Comparison of ENCODE assay signal across 7 mouse cellular contexts in genomic region chr1:55027966-55028365, GRCm38 (mm10). TPM values are rescaled to one million over a fixed set of nuclear protein-coding genes. Genes with fewer than 3 reads are reported as not detected.
A peak's percentile ranks its signal among the peaks of the same experiment; 100 is the strongest.
DNase-seq lines count a peak whose midpoint lies in the region; ATAC-seq and TF ChIP-seq lines count a peak whose summit lies in the region.

No protein-coding gene starts in this region.

- TF ChIP-seq POLR2A in limb, embryonic 14.5 days (IDR thresholded peaks at IDR 0.05; ENCODE audit: borderline replicate concordance, extremely low read depth, insufficient read depth, insufficient read length): no peak

- no peaks in the 10 kb centered on the region for H3K36me3 ChIP-seq in lung, postnatal 0 days (ENCODE audit: insufficient read depth, low read length)
- H3K36me3 ChIP-seq in forebrain, embryonic 14.5 days (ENCODE audit: control insufficient read depth, insufficient read depth, low read length): no peaks in the 10 kb centered on the region
- no peaks in the 10 kb centered on the region for H3K36me3 ChIP-seq in limb, embryonic 14.5 days (ENCODE audit: control insufficient read depth, insufficient read depth, low read length)
- H3K36me3 ChIP-seq in stomach, embryonic 14.5 days (ENCODE audit: control insufficient read depth, insufficient read depth, low read length): no peaks in the 10 kb centered on the region

- no peak for TF ChIP-seq EP300 in lung, postnatal 0 days (IDR thresholded peaks at IDR 0.05)

- H3K4me3 ChIP-seq in lung, postnatal 0 days (ENCODE audit: low read depth, low read length): peak overlapping the region; percentile 94
- H3K4me3 ChIP-seq in forebrain, embryonic 14.5 days (ENCODE audit: low read depth, low read length): peak overlapping the region; percentile 98; the same call in 1 of the 2 replicates
- H3K4me3 ChIP-seq in limb, embryonic 14.5 days (replicated peaks; ENCODE audit: low read length): peak overlapping the region; percentile 98
- peak overlapping the region; percentile 98; the same call in 1 of the 2 replicates for H3K4me3 ChIP-seq in stomach, embryonic 14.5 days (ENCODE audit: low read depth, low read length)

- 96% methylated on average over 1 of the region's 1 CpGs for WGBS in lung, postnatal 0 days
- WGBS in forebrain, embryonic 14.5 days: 93% methylated on average over 1 of the region's 1 CpGs
- WGBS in limb, embryonic 14.5 days: 97% methylated on average over 1 of the region's 1 CpGs
- WGBS in stomach, embryonic 14.5 days: 93% methylated on average over 1 of the region's 1 CpGs

- peaks cover 9% of the 10 kb centered on the region; the same call in 1 of the 2 replicates for H3K4me1 ChIP-seq in lung, postnatal 0 days (ENCODE audit: insufficient read depth, low read depth, low read length)
- peaks cover 8% of the 10 kb centered on the region for H3K4me1 ChIP-seq in forebrain, embryonic 14.5 days (ENCODE audit: control insufficient read depth, insufficient read depth, low read length)
- peaks cover 5% of the 10 kb centered on the region; the same call in 1 of the 2 replicates for H3K4me1 ChIP-seq in limb, embryonic 14.5 days (ENCODE audit: control insufficient read depth, insufficient read depth, low read length)
- no peaks in the 10 kb centered on the region for H3K4me1 ChIP-seq in stomach, embryonic 14.5 days (ENCODE audit: control insufficient read depth, insufficient read depth, low read length)

- peak overlapping the region; percentile 96 for H3K27ac ChIP-seq in lung, postnatal 0 days (ENCODE audit: low read length)
- no peak overlapping the region for H3K27ac ChIP-seq in forebrain, embryonic 14.5 days (ENCODE audit: low read depth, low read length)
- no peak overlapping the region for H3K27ac ChIP-seq in limb, embryonic 14.5 days (replicated peaks; ENCODE audit: low read depth, low read length)
- H3K27ac ChIP-seq in stomach, embryonic 14.5 days (ENCODE audit: low read length): no peak overlapping the region

- H3K9ac ChIP-seq in lung, postnatal 0 days (replicated peaks; ENCODE audit: low read depth): no peak overlapping the region
- no peak overlapping the region for H3K9ac ChIP-seq in forebrain, embryonic 14.5 days (ENCODE audit: low read length)
- no peak overlapping the region for H3K9ac ChIP-seq in limb, embryonic 14.5 days (ENCODE audit: low read depth, low read length, severe bottlenecking)
- no peak overlapping the region for H3K9ac ChIP-seq in stomach, embryonic 14.5 days (replicated peaks; ENCODE audit: low read depth, low read length)

- H3K4me2 ChIP-seq in lung, postnatal 0 days (replicated peaks; ENCODE audit: low read depth, low read length): peak overlapping the region; percentile 56
- H3K4me2 ChIP-seq in forebrain, embryonic 14.5 days (ENCODE audit: low read length): peak overlapping the region; percentile 49
- peak overlapping the region; percentile 47 for H3K4me2 ChIP-seq in limb, embryonic 14.5 days (replicated peaks; ENCODE audit: low read depth, low read length, severe bottlenecking)
- peak overlapping the region; percentile 44 for H3K4me2 ChIP-seq in stomach, embryonic 14.5 days (replicated peaks; ENCODE audit: low read depth, low read length)

- H3K9me3 ChIP-seq in lung, postnatal 0 days (ENCODE audit: low read length): no peaks in the 10 kb centered on the region
- H3K9me3 ChIP-seq in forebrain, embryonic 14.5 days (replicated peaks; ENCODE audit: control insufficient read depth, low read length): no peaks in the 10 kb centered on the region
- no peaks in the 10 kb centered on the region for H3K9me3 ChIP-seq in limb, embryonic 14.5 days (ENCODE audit: control insufficient read depth, low read length)
- no peaks in the 10 kb centered on the region for H3K9me3 ChIP-seq in stomach, embryonic 14.5 days (ENCODE audit: control insufficient read depth, low read depth, low read length)

- no peak for DNase-seq in lung, postnatal 0 days (ENCODE audit: low spot score)
- no peak for DNase-seq in lung, postnatal 36 days
- no peak for DNase-seq in forebrain, embryonic 14.5 days (ENCODE audit: low spot score)
- DNase-seq in limb, embryonic 14.5 days (ENCODE audit: low spot score): no peak
- DNase-seq in layer of hippocampus, adult 8-10 months (ENCODE audit: low spot score in 2 of 2): no peak

- H3K27me3 ChIP-seq in lung, postnatal 0 days (replicated peaks; ENCODE audit: insufficient read depth, low read length): no peaks in the 10 kb centered on the region
- H3K27me3 ChIP-seq in forebrain, embryonic 14.5 days (replicated peaks; ENCODE audit: control insufficient read depth, insufficient read depth, low read length): no peaks in the 10 kb centered on the region
- no peaks in the 10 kb centered on the region for H3K27me3 ChIP-seq in limb, embryonic 14.5 days (ENCODE audit: control insufficient read depth, insufficient read depth, low read length)
- H3K27me3 ChIP-seq in stomach, embryonic 14.5 days (ENCODE audit: control insufficient read depth, insufficient read depth, low read length): no peaks in the 10 kb centered on the region

- no peak for ATAC-seq in lung, postnatal 0 days
- ATAC-seq in forebrain, embryonic 14.5 days: no peak
- no peak for ATAC-seq in limb, embryonic 14.5 days (ENCODE audit: low FRiP score, low read depth)
- ATAC-seq in stomach, embryonic 14.5 days (ENCODE audit: insufficient number of reproducible peaks, insufficient read depth, low FRiP score, low read depth): no peak
- ATAC-seq in megakaryocyte-erythroid progenitor cell, adult 5-6 weeks (replicated peaks; ENCODE audit: low FRiP score, low TSS enrichment, poor library complexity, severe bottlenecking): no peak

- no peak for TF ChIP-seq CTCF in lung, postnatal 0 days (IDR thresholded peaks at IDR 0.05)

RNA-seq across cellular contexts. Expression of gene Sf3b1, which starts 0.7 kb away (rescaled TPM):
- 212 and 219 TPM in 2 replicates for polyA plus RNA-seq in lung, postnatal 0 days (2015; fragmentation: Nextera tagmentation; extraction: Ambion mirVana)
- 407 and 415 TPM in 2 replicates for polyA plus RNA-seq in forebrain, embryonic 14.5 days (2014; fragmentation: Nextera tagmentation; extraction: Ambion mirVana)
- 181 and 211 TPM in 2 replicates for polyA plus RNA-seq in limb, embryonic 14.5 days (2012; rRNA removed)
- 313 and 324 TPM in 2 replicates for polyA plus RNA-seq in limb, embryonic 14.5 days (2014; fragmentation: Nextera tagmentation; extraction: Ambion mirVana)
- 334 and 363 TPM in 2 replicates for polyA plus RNA-seq in stomach, embryonic 14.5 days (2014; fragmentation: Nextera tagmentation; extraction: Ambion mirVana)
- total RNA-seq in layer of hippocampus, adult 8-10 months (2022): 100 to 1,000 TPM; 160 to 177 (median 169) TPM
- 192 and 240 TPM in 2 replicates for total RNA-seq in megakaryocyte-erythroid progenitor cell, adult 5-6 weeks (2014; fragmentation: Nextera tagmentation)
- 311 and 350 TPM in 2 replicates for total RNA-seq in megakaryocyte-erythroid progenitor cell, adult 5-6 weeks (2017)

RNA-seq across cellular contexts. Expression of gene Coq10b, which starts 24.6 kb away (rescaled TPM):
- polyA plus RNA-seq in lung, postnatal 0 days (2015; fragmentation: Nextera tagmentation; extraction: Ambion mirVana): 32.9 and 34.3 TPM in 2 replicates
- 39.5 and 44.1 TPM in 2 replicates for polyA plus RNA-seq in forebrain, embryonic 14.5 days (2014; fragmentation: Nextera tagmentation; extraction: Ambion mirVana)
- polyA plus RNA-seq in limb, embryonic 14.5 days (2012; rRNA removed): 12.2 and 13.0 TPM in 2 replicates
- polyA plus RNA-seq in limb, embryonic 14.5 days (2014; fragmentation: Nextera tagmentation; extraction: Ambion mirVana): 19.1 and 21.2 TPM in 2 replicates
- 19.7 and 24.1 TPM in 2 replicates for polyA plus RNA-seq in stomach, embryonic 14.5 days (2014; fragmentation: Nextera tagmentation; extraction: Ambion mirVana)
- 10 to 100 TPM; 20.4 to 25.3 (median 23.6) TPM for total RNA-seq in layer of hippocampus, adult 8-10 months (2022)
- total RNA-seq in megakaryocyte-erythroid progenitor cell, adult 5-6 weeks (2014; fragmentation: Nextera tagmentation): 10.8 and 15.6 TPM in 2 replicates
- total RNA-seq in megakaryocyte-erythroid progenitor cell, adult 5-6 weeks (2017): 15.7 and 29.5 TPM in 2 replicates

RNA-seq across cellular contexts. Expression of gene Hspe1, which starts 60.0 kb away (rescaled TPM):
- 115 and 120 TPM in 2 replicates for polyA plus RNA-seq in lung, postnatal 0 days (2015; fragmentation: Nextera tagmentation; extraction: Ambion mirVana)
- polyA plus RNA-seq in forebrain, embryonic 14.5 days (2014; fragmentation: Nextera tagmentation; extraction: Ambion mirVana): 257 and 283 TPM in 2 replicates
- 170 and 288 TPM in 2 replicates for polyA plus RNA-seq in limb, embryonic 14.5 days (2012; rRNA removed)
- polyA plus RNA-seq in limb, embryonic 14.5 days (2014; fragmentation: Nextera tagmentation; extraction: Ambion mirVana): 345 and 381 TPM in 2 replicates
- 407 and 441 TPM in 2 replicates for polyA plus RNA-seq in stomach, embryonic 14.5 days (2014; fragmentation: Nextera tagmentation; extraction: Ambion mirVana)
- total RNA-seq in layer of hippocampus, adult 8-10 months (2022): 100 to 1,000 TPM in 3 of 4 experiments, 10 to 100 TPM in 1; 89.1 to 123 (median 107) TPM
- 836 and 866 TPM in 2 replicates for total RNA-seq in megakaryocyte-erythroid progenitor cell, adult 5-6 weeks (2014; fragmentation: Nextera tagmentation)
- total RNA-seq in megakaryocyte-erythroid progenitor cell, adult 5-6 weeks (2017): 921 and 969 TPM in 2 replicates
